Mouse (Mus musculus) midbrain, embryonic 16.5 days (tissue): Measurements from ENCODE around the gene Tagap1. TPM values are rescaled to one million over a fixed set of nuclear protein-coding genes. Genes with fewer than 3 reads are reported as not detected.
"Not testable (repeated sequence)": the region's sequence is repeated elsewhere in the genome, so short reads cannot be mapped to it uniquely, and the experiment has no call there.

ENCODE experiments used
- ATAC-seq: fragments of 200-750 bp; cut with Nextera tagmentation; 2 replicates; pipeline ENCODE4 v1.8.0; 2017; ENCODE audit warnings: moderate TSS enrichment
- H3K27ac ChIP-seq: fragments of 300-500 bp; sonication (generic); 2 replicates; pipeline ENCODE4 v1.5.1; 2014; ENCODE audit warnings: mild to moderate bottlenecking, low read length, mixed read lengths
- H3K27me3 ChIP-seq: fragments of 300-500 bp; sonication (generic); 2 replicates; pipeline ENCODE4 v1.6.1; 2014; ENCODE audit warnings: low read depth, low read length, mixed read lengths; ENCODE audit not compliant: control insufficient read depth, insufficient read depth
- H3K36me3 ChIP-seq: fragments of 300-500 bp; sonication (generic); 2 replicates; pipeline ENCODE4 v1.6.1; 2014; ENCODE audit warnings: mild to moderate bottlenecking, low read length, moderate library complexity, mixed read lengths; ENCODE audit not compliant: control insufficient read depth, insufficient read depth
- H3K4me1 ChIP-seq: fragments of 300-500 bp; sonication (generic); 2 replicates; pipeline ENCODE4 v1.6.1; 2014; ENCODE audit warnings: mild to moderate bottlenecking, low read length, mixed read lengths; ENCODE audit not compliant: control insufficient read depth, insufficient read depth
- H3K4me2 ChIP-seq: fragments of 300-500 bp; sonication (generic); 2 replicates; pipeline ENCODE4 v1.6.1; 2014; ENCODE audit warnings: mild to moderate bottlenecking, low read length, mixed read lengths
- H3K4me3 ChIP-seq: fragments of 300-500 bp; sonication (generic); 2 replicates; pipeline ENCODE4 v1.5.1; 2014; ENCODE audit warnings: low read depth, mild to moderate bottlenecking, low read length, moderate library complexity, mixed read lengths
- H3K9ac ChIP-seq: fragments of 300-500 bp; sonication (generic); 2 replicates; pipeline ENCODE4 v1.6.1; 2014; ENCODE audit warnings: low read depth, low read length, mixed read lengths
- H3K9me3 ChIP-seq: fragments of 300-500 bp; sonication (generic); replicated peaks from 2 replicates; pipeline ENCODE4 v1.6.1; 2014; ENCODE audit warnings: mild to moderate bottlenecking, low read length, mixed read lengths; ENCODE audit not compliant: control insufficient read depth, poor library complexity, severe bottlenecking
- WGBS: fragments of 180-500 bp; shearing (Covaris S2); extraction: QIAGEN DNeasy Blood & Tissue Kit; methylation state at CpG from one replicate; pipeline ENCODE4 v1.1.7; 2014; 5-methylcytosine and 5-hydroxymethylcytosine counted together
- polyA plus RNA-seq: library from polyadenylated mRNA; unstranded; fragments of >200 nt; fragmentation: Nextera tagmentation; extraction: Ambion mirVana; gene quantifications from 2 replicates; pipeline ENCODE4 v1.2.1, GENCODE M21; 2015

Gene Tagap1
- polyA plus RNA-seq, 1 experiment from 2014 or later, result 56.1 TPM

DNA sequence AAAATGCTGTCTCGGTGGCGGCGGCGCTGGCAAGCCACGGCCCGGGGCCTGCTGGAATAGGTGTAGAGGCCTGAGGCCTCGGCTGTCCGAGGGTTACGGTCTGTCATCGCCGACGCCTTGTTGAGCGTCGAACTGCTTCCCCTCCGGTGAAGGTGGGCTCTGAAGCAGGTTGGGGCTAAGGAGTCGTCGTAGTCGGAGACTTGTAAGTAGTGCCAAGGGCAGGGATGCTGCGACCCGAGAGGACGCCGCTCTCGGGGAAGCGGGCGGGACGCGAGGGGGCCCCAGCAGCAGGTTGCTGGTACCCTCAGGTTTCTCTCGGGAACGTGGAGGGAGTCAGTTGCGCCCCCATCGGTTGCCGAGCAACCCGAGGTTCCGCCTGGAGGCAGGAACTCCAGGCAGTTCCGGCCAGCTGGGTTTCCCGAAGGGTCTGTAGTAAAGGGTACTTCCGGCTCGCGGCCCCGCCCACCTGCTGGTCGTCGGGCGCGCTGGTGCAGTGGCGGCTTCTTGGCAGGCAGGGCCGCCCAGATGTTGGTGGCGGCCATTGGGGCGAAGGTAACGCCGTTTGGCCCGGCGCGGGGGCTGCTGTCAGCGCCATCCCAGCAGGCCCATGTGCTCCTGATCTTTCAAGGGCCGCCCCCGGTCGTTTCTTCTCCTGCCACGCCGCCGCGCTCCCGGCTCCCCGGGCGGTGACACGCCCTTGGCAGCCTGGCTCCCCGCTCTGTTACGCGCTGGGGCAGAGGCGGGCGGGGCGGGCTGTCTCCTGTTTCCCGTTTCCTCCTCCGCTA, 12.8 kb downstream of the Tagap1 start, which contains the start of gene Rsph3b:
Gene Rsph3b, minus strand, starts transcription at position 699 of the 785 bp plus-strand sequence.
- under 1% methylated on average over 68 of the region's 73 CpGs for WGBS
- ATAC-seq, result peak; percentile 99
- H3K27me3 ChIP-seq, H3K36me3 ChIP-seq, H3K4me1 ChIP-seq, H3K9me3 ChIP-seq: not testable (repeated sequence)
- H3K27ac ChIP-seq, result peak within 1 kb of the TSS; percentile 86
- H3K4me3 ChIP-seq, result peak within 1 kb of the TSS; percentile 55
- peak within 1 kb of the TSS; percentile 61 for H3K4me2 ChIP-seq
- H3K9ac ChIP-seq, result peak within 1 kb of the TSS; percentile 79

DNA sequence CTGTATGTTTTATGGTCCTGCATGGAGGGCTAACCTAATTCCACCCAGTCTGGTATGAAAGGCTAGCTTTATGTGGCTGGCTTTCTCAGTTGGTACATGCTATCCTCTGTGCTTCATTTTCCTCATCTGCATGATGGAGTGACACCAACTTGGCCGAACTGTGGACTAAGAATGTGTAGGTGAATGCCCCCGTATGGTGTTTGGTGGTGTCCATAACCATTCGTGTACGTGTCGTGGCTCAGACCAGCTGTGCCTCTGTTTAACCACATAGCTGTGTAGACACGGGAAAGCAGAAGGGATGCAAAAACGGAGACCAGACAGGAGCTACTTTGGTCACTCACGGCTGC, 13.3 kb downstream of the Tagap1 start:
- H3K4me1 ChIP-seq, H3K36me3 ChIP-seq, H3K27me3 ChIP-seq, H3K9me3 ChIP-seq: not testable (repeated sequence)
- no CpG with 5 or more reads among the region's 8 CpGs for WGBS
- ATAC-seq, result peak; percentile 49; the same call in 1 of the 2 replicates
- H3K9ac ChIP-seq, result peak overlapping the region; percentile 79
- H3K4me3 ChIP-seq, result peak overlapping the region; percentile 55
- peak overlapping the region; percentile 86 for H3K27ac ChIP-seq
- H3K4me2 ChIP-seq, result peak overlapping the region; percentile 61

DNA sequence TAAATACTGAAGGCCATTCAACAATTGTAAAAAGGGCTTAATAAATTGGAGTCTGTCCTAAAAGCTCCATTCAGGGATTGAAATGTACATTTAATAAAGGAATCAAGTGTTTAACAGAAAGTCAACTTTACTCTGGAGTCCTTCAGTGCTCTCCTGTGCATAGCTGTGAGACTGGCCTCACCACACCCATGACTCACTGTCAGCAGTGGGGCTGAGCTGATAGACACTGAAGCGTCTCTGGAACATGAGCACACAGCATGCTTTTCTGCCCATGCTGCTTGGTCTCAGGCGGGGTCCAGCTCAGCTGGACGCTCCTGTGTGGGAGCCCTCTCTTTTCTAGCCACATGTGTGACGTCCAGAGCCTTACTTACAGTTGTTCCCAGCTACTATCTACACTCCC, 18.4 kb downstream of the Tagap1 start:
- not testable (repeated sequence) for H3K4me1 ChIP-seq, H3K27ac ChIP-seq, H3K4me2 ChIP-seq, H3K9ac ChIP-seq, H3K4me3 ChIP-seq, H3K36me3 ChIP-seq, ATAC-seq, H3K9me3 ChIP-seq, H3K27me3 ChIP-seq
- no CpG with 5 or more reads among the region's 4 CpGs for WGBS

DNA sequence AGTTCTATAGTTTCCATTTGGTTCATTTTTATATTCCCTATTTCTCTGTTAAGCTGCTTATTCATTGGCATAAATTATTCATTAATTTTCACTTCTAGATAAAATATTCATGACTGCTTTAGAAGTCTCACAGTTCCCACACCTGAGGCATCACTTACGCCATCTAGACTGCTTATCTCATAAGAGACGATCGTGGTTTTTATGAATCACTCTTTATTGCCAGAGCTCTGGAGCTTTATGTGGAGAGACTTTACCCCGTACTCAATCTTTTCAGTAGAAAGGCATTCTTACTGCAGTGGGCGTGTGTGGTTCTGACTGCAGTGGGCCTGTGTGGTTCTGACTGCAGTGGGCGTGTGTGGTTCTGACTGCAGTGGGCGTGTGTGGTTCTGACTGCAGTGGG, 29.3 kb downstream of the Tagap1 start:
- not testable (repeated sequence) for H3K36me3 ChIP-seq, H3K9ac ChIP-seq, ATAC-seq, H3K4me2 ChIP-seq, H3K27ac ChIP-seq, H3K9me3 ChIP-seq, H3K4me1 ChIP-seq, H3K27me3 ChIP-seq, H3K4me3 ChIP-seq
- WGBS, result 80% methylated on average over 5 of the region's 7 CpGs

DNA sequence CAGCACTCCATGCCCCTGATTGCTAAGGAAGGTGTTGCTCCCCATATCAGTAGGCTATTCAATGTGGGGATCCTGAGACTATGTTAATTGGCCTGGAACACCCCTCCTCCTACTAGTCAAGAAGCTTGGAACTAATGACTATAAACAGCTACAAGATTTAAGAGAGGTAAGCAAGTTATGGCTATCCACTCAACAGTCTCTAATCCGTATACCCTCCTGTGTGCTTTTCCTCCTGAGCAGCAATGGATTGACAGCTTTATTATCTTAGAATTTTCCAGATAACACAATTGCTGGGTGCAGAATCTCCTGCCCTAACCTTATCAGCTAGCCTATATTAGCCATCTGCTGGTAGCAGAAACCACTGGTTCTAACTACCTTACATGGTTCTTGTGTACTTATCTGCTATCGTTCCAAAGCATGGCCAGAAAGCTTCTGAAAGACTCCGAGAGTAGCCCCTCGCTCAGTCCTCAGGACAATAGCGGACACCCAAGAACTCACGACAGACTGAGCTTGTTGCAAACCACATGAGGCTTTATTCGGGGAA, 40.5 kb downstream of the Tagap1 start:
- H3K4me2 ChIP-seq, H3K9me3 ChIP-seq, H3K4me3 ChIP-seq, H3K9ac ChIP-seq, H3K36me3 ChIP-seq, ATAC-seq, H3K4me1 ChIP-seq, H3K27me3 ChIP-seq, H3K27ac ChIP-seq: not testable (repeated sequence)
- WGBS, result 88% methylated on average over 7 of the region's 7 CpGs

DNA sequence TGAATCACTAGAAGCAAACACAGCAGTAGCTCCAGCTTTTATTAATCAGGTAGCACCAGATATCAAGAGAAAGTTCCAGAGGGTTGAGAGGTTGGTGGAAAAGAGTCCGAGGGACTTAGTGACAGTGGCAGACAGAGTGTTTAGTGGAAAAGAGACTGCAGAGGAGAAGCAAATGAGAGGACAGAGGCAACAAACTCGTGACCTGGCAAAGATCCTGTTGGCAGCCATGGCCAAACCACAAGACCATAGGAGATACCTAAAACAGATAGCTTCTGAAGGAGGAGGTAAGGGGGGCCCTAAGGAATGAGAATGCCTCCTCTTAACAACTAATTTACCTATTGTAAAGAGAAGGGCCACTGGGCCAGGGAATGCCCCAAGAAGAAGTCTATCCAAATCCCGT, 41.6 kb downstream of the Tagap1 start:
- H3K4me1 ChIP-seq, H3K9me3 ChIP-seq, H3K4me3 ChIP-seq, H3K27ac ChIP-seq, ATAC-seq, H3K4me2 ChIP-seq, H3K9ac ChIP-seq, H3K27me3 ChIP-seq, H3K36me3 ChIP-seq: not testable (repeated sequence)
- 84% methylated on average over 3 of the region's 3 CpGs for WGBS

DNA sequence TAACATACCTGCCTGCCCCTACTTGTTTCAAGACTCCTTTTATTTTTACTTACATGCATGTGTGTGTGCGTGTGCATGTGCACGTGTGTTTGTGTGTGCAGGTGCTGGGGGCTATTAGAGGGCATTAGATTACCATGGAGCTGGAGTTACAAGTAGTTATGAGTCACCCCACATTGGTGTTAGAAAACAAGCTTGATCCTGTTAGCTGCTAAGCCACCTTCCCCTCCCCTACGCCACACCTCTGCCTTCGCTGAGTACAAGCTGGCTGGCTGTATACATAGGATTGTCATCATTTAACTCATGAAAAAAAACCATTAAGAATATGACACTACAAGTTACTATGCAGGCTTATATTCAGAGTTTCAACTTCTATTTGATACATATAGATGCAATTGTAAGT, 45.7 kb downstream of the Tagap1 start:
- H3K4me2 ChIP-seq, H3K36me3 ChIP-seq, H3K27ac ChIP-seq, H3K9ac ChIP-seq, H3K4me3 ChIP-seq, ATAC-seq, H3K9me3 ChIP-seq, H3K4me1 ChIP-seq, H3K27me3 ChIP-seq: not testable (repeated sequence)
- WGBS, result 100% methylated on average over 2 of the region's 4 CpGs

DNA sequence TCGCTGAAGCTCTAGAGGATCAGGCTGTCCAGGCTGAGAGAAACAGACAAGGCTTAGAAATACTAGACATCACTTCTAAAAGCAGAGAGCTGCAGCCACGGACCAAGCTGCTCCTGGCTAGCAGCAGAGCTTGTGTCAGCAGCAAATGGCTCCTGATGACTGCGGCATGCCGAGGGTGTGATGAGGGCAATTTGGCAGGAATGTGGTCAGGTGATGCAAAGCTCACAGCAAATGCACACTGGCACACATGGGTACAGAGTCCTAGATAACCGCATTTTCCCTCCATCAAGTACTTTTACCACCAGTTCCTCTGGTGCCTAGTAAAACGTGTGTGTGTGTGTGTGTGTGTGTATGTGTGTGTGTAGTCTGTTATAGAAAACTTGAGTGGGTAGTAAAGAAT, 46.9 kb downstream of the Tagap1 start:
- 80% methylated on average over 1 of the region's 6 CpGs for WGBS
- not testable (repeated sequence) for H3K9me3 ChIP-seq

More for the DNA sequence above, 46.9 kb downstream of the Tagap1 start:
- H3K36me3 ChIP-seq, H3K27me3 ChIP-seq, H3K27ac ChIP-seq, H3K4me1 ChIP-seq, H3K4me3 ChIP-seq, ATAC-seq, H3K9ac ChIP-seq, H3K4me2 ChIP-seq: not testable (repeated sequence)
